Mouse (Mus musculus) forebrain, postnatal 0 days (tissue): ENCODE data around the gene Pacs1. TPM values are rescaled to one million over a fixed set of nuclear protein-coding genes. Genes with fewer than 3 reads are reported as not detected.
"Not testable (repeated sequence)": the region's sequence is repeated elsewhere in the genome, so short reads cannot be mapped to it uniquely, and the experiment has no call there.

Experiments used
- ATAC-seq: fragments of 200-750 bp; cut with Nextera tagmentation; 2 replicates; pipeline ENCODE4 v1.8.0; 2017; ENCODE audit warnings: mild to moderate bottlenecking, moderate library complexity
- DNase-seq: peaks from one replicate; pipeline ENCODE4 v3.0.0-alpha.2; 2015
- H3K27ac ChIP-seq: fragments of 300-500 bp; sonication (generic); 2 replicates; pipeline ENCODE4 v1.5.1; 2014; ENCODE audit warnings: low read depth, mild to moderate bottlenecking, antibody characterized with exemption, low read length, moderate library complexity, mixed read lengths
- H3K27me3 ChIP-seq: fragments of 300-500 bp; sonication (generic); 2 replicates; pipeline ENCODE4 v1.6.1; 2014; ENCODE audit warnings: mild to moderate bottlenecking, low read length, mixed read lengths; ENCODE audit not compliant: insufficient read depth
- H3K36me3 ChIP-seq: fragments of 300-500 bp; sonication (generic); 2 replicates; pipeline ENCODE4 v1.6.1; 2014; ENCODE audit warnings: mild to moderate bottlenecking, moderate library complexity; ENCODE audit not compliant: insufficient read depth
- H3K4me1 ChIP-seq: fragments of 300-500 bp; sonication (generic); 2 replicates; pipeline ENCODE4 v1.6.1; 2014; ENCODE audit warnings: antibody characterized with exemption; ENCODE audit not compliant: insufficient read depth
- H3K4me2 ChIP-seq: fragments of 300-500 bp; sonication (generic); 2 replicates; pipeline ENCODE4 v1.6.1; 2014; ENCODE audit warnings: low read depth, mild to moderate bottlenecking, moderate library complexity
- H3K4me3 ChIP-seq: fragments of 300-500 bp; sonication (generic); 2 replicates; pipeline ENCODE4 v1.5.1; 2014; ENCODE audit warnings: low read depth, low read length, mixed read lengths
- H3K9ac ChIP-seq: fragments of 300-500 bp; sonication (generic); 2 replicates; pipeline ENCODE4 v1.6.1; 2014; ENCODE audit warnings: mild to moderate bottlenecking
- H3K9me3 ChIP-seq: fragments of 300-500 bp; sonication (generic); 2 replicates; pipeline ENCODE4 v1.6.1; 2016; ENCODE audit warnings: low read length
- CTCF ChIP-seq: sonication (generic); IDR thresholded peaks from 2 replicates; pipeline ENCODE4 v1.5.1; 2016; ENCODE audit warnings: antibody characterized with exemption, control low read depth, low read depth
- WGBS: fragments of 180-500 bp; shearing (Covaris S2); extraction: QIAGEN DNeasy Blood & Tissue Kit; methylation state at CpG from one replicate; pipeline ENCODE4 v1.1.7; 2014; 5-methylcytosine and 5-hydroxymethylcytosine counted together
- polyA plus RNA-seq: library from polyadenylated mRNA; unstranded; fragments of >200 nt; fragmentation: Nextera tagmentation; extraction: Ambion mirVana; gene quantifications from 2 replicates; pipeline ENCODE4 v1.2.1, GENCODE M21; 2015
- total RNA-seq: library from RNA; depleted of rRNA; stranded (reverse); fragments of >200 nt; gene quantifications from 2 replicates; pipeline ENCODE4 v1.2.3, GENCODE M21; 2014

Pacs1 gene
- total and polyA plus RNA-seq, 2 experiments from 2014 or later: 44.7 to 84.6 TPM

DNA sequence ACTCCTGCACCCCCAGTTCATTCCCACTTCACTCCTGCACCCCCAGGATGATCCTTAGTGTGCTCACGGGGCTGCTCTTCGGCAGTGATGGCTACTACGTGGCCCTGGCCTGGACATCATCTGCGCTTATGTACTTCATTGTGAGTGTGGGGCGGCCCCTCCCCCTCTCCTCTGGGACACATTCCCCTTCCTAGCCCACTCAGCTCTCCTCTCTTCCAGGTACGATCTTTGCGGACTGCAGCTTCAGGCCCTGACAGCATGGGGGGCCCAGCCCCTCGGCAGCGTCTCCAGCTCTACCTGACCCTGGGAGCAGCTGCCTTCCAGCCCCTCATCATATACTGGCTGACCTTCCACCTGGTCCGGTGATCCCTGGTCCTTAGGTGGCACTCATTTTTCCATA lies 180.8 kb downstream of the Pacs1 start:
- WGBS: 89% methylated on average over 10 of the region's 10 CpGs
- no peak overlapping the region for H3K9ac ChIP-seq
- H3K9me3 ChIP-seq: no peaks in the 10 kb centered on the region
- no peak overlapping the region for H3K27ac ChIP-seq
- H3K4me3 ChIP-seq: no peak overlapping the region
- H3K4me1 ChIP-seq: peaks cover 34% of the 10 kb centered on the region
- peaks cover 30% of the 10 kb centered on the region for H3K36me3 ChIP-seq
- no peaks in the 10 kb centered on the region for H3K27me3 ChIP-seq
- DNase-seq (no peak), ATAC-seq (no peak)
- H3K4me2 ChIP-seq: no peak overlapping the region
- no peak for TF ChIP-seq CTCF

DNA sequence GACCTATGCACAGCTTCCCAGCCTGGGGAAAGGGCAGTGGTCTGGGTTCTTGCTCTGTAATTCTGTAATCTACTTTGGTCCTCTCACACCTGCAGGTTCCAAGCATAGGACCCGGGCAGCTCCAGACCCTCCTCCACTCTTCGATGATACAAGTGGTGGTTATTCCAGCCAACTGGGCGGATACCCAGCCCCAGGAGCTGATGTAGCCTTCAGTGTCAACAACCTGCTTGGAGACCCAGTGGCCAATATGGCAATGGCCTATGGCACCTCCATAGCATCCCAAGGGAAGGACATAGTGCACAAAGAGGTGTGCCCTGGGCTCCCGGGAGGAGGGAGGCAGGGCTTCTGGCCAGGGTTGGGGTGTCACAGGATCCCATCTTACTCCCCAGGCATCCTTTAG lies 183.6 kb downstream of the Pacs1 start:
- ATAC-seq: no peak
- peaks cover 15% of the 10 kb centered on the region for H3K4me1 ChIP-seq
- peak overlapping the region; percentile 88 for H3K4me2 ChIP-seq
- no peak overlapping the region for H3K27ac ChIP-seq
- H3K9me3 ChIP-seq: no peaks in the 10 kb centered on the region
- peaks cover 9% of the 10 kb centered on the region for H3K27me3 ChIP-seq
- H3K36me3 ChIP-seq: peaks cover 30% of the 10 kb centered on the region
- H3K9ac ChIP-seq: peak overlapping the region; percentile 68; the same call in 1 of the 2 replicates
- WGBS: 88% methylated on average over 4 of the region's 4 CpGs
- peak overlapping the region; percentile 77; the same call in 1 of the 2 replicates for H3K4me3 ChIP-seq
- TF ChIP-seq CTCF: no peak
- DNase-seq: no peak

DNA sequence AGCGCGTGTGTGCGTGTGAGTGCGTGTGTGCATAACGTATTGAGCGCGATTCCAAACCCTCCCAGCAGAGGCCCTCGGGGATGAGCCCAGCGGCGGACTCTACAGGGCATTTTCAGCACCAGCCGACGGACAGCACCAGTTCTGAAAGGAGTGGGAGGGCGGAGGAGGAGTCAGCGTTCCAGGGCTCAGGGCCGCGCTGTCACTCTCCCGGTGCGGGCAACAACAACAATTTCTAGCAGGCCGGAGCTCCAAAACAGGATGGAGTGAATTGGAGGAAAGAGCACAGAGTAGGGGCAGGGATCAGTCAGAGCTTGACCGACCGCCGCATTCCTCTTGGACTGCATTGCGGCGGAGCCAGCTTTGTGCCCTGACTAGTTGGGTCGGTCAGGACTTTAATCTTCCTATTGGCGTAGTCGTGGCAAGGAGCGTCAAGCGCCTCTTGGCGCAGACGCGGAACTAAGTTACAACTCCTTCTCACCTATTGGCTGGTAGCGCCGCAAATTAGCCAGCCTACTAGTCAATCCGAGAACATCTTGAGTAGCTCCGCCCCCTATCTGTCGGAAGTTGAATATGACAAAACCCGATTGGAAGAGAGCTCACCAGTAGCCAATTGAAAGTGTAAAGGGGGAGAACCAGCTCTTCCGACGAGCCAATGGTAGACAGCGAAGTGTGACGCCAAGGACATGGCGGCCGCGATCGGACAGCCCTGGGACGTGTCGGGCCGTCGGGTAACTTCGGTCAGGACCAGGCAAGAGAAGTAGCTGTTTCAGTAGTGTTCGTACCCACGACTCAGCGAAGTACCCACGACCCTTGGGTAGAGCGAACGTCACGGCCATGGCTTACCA lies 184.8 kb downstream of the Pacs1 start, which contains the start of gene Yif1a:
Gene Yif1a, plus strand, starts transcription at position 655 of the 845 bp plus-strand sequence.
- Histone ChIP-seq H3K27ac (peak within 1 kb of the TSS; percentile 77), H3K36me3 (peaks cover 22% of the 10 kb centered on the region), H3K9ac (peak within 1 kb of the TSS; percentile 68), H3K4me3 (peak within 1 kb of the TSS; percentile 77), H3K27me3 (peaks cover 17% of the 10 kb centered on the region), H3K9me3 (no peaks in the 10 kb centered on the region), H3K4me1 (peaks cover 10% of the 10 kb centered on the region), H3K4me2 (peak within 1 kb of the TSS; percentile 88)
- ATAC-seq (peak; percentile 95), DNase-seq (peak; percentile 98)
- WGBS: under 1% methylated on average over 58 of the region's 58 CpGs
- TF ChIP-seq CTCF: peak; percentile 70

DNA sequence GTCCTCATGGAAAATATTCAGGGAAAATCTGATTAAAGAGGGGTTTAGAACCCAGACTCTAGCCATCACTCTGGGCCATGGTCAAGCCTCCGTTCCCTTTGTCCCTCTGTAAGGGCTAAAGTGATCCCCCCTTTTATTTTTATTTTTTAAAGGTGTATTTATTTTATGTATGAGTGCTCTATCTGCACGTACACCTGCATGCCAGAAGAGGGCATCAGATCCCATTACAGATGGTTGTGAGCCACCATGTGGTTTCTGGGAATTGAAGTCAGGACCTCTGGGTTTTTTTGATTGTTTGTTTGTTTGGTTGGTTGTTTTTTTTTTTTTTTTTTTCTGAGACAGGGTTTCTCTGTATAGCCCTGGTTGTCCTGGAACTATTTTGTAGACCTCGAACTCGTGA lies 186.4 kb downstream of the Pacs1 start:
- WGBS: 60% methylated on average over 4 of the region's 4 CpGs
- H3K27me3 ChIP-seq: peaks cover 22% of the 10 kb centered on the region

DNA sequence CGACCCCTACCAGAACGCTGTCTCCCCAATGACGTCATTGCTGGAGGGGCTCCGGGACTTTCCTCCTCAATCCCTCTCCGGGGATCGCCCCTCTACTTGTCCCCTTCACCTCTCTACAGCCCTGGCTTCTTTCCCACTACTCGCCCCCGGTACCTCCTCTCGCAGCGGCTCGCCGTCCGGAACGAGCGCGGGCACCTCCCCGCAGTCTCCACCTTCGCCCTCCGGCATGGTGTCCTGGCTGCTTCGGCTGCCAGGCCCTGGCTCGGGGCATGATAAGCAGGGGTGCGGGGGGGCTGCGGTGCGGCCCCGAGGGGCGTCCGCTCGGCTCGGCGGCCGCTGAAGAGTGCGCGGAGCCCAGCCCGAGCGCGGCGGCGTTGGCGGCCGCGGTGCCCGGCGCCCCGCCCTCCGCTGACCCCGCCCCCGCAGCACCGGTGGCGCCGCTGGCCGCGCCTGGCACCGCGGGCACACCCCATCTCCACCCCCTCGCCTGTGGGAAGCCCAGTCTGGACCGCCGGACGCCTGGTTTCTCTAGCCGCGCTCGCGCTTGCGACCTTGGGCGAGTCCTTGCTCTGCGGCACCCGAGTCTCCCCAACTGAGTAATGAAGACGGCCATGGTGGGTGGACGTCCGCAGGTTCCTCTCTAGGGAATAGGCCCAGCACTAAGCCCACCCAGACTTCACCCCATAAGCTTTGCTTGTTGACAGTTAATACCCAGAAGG lies 187.6 kb downstream of the Pacs1 start, which contains the start of gene Tmem151a:
Gene Tmem151a, minus strand, starts transcription at position 387 of the 719 bp plus-strand sequence.
- ATAC-seq (no peak), DNase-seq (no peak)
- peak within 1 kb of the TSS; percentile 83 for H3K9ac ChIP-seq
- WGBS: under 1% methylated on average over 53 of the region's 69 CpGs
- peak within 1 kb of the TSS; percentile 62 for H3K27ac ChIP-seq
- 0 out of 2 replicates have a peak, but pooled peaks cover 19% of the 10 kb centered on the region for H3K36me3 ChIP-seq
- no peaks in the 10 kb centered on the region for H3K9me3 ChIP-seq
- peak within 1 kb of the TSS; percentile 87 for H3K4me2 ChIP-seq
- H3K4me1 ChIP-seq: peaks cover 10% of the 10 kb centered on the region
- TF ChIP-seq CTCF: no peak
- peaks cover 22% of the 10 kb centered on the region for H3K27me3 ChIP-seq
- peak within 1 kb of the TSS; percentile 72 for H3K4me3 ChIP-seq

More for the DNA sequence above, 186.4 kb downstream of the Pacs1 start:
- not testable (repeated sequence) for H3K9ac ChIP-seq, DNase-seq, H3K9me3 ChIP-seq, H3K4me3 ChIP-seq, H3K27ac ChIP-seq, ATAC-seq, H3K4me2 ChIP-seq
- TF ChIP-seq CTCF: peak; percentile 45
- peaks cover 23% of the 10 kb centered on the region for H3K36me3 ChIP-seq
- H3K4me1 ChIP-seq: peaks cover 10% of the 10 kb centered on the region

DNA sequence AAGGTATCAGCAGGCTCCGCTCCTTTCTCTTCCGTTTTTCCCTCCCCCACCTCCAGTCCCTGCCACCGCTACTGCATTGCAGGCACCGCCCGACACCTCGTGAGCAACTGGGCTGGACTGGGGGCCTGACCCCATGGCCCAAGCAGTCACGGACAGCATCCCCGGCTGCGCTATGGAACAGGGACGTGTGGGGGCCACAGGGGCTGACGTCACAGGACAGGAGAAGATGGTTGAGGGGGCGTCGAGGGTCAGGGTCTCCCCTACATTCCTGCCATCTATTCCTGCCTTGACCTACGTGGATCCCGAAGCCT lies 188.1 kb downstream of the Pacs1 start:
- ATAC-seq (no peak), DNase-seq (peak; percentile 37)
- Histone ChIP-seq H3K9ac (peak overlapping the region; percentile 83), H3K4me2 (peak overlapping the region; percentile 87), H3K4me3 (peak overlapping the region; percentile 72), H3K27me3 (peaks cover 22% of the 10 kb centered on the region), H3K9me3 (no peaks in the 10 kb centered on the region), H3K27ac (peak overlapping the region; percentile 62), H3K36me3 (0 out of 2 replicates have a peak, but pooled peaks cover 19% of the 10 kb centered on the region), H3K4me1 (peaks cover 10% of the 10 kb centered on the region)
- 5% methylated on average over 15 of the region's 15 CpGs for WGBS
- no peak for TF ChIP-seq CTCF
